Mouse (Mus musculus) ES-Bruce4 (cell line): ENCODE results near the gene Neo1.

Experiments used
- CTCF ChIP-seq: IDR thresholded peaks from one replicate; pipeline ENCODE4 v1.8.1; 2011; ENCODE audit warnings: low read depth, low read length
- POLR2A ChIP-seq: IDR thresholded peaks from one replicate; pipeline ENCODE4 v1.8.1; 2011; ENCODE audit warnings: low read length; ENCODE audit not compliant: insufficient read depth

- TF ChIP-seq CTCF (peak; percentile 88), POLR2A (no peak)
Observed at GRCm38 (mm10) chr9:58873541-58874324, 162.5 kb downstream of the Neo1 start.
